Mouse (Mus musculus) megakaryocyte, adult 5-6 weeks (primary cell): Measurements from ENCODE around the gene Mlec. TPM values are rescaled to one million over a fixed set of nuclear protein-coding genes. Genes with fewer than 3 reads are reported as not detected.
"Not testable (repeated sequence)": the region's sequence is repeated elsewhere in the genome, so short reads cannot be mapped to it uniquely, and the experiment has no call there.

Experiments
- ATAC-seq: 2 replicates; pipeline ENCODE4 v1.8.0; 2016; ENCODE audit warnings: mild to moderate bottlenecking, inconsistent platforms; ENCODE audit not compliant: poor library complexity, severe bottlenecking
- total RNA-seq, 2 experiments: library from RNA; stranded (forward) in 1 of 2; stranded (reverse) in 1 of 2; fragments of 153-499, 151-499 nt in 1 of 2; fragments of 221-1000, 200-1000 nt in 1 of 2; gene quantifications; 2 replicates each; pipeline versions ENCODE4 v1.2.3 to v1.2.4; 2015 to 2017

Gene Mlec
- total RNA-seq, 2 experiments from 2014 or later: 76.4 to 118 TPM

DNA sequence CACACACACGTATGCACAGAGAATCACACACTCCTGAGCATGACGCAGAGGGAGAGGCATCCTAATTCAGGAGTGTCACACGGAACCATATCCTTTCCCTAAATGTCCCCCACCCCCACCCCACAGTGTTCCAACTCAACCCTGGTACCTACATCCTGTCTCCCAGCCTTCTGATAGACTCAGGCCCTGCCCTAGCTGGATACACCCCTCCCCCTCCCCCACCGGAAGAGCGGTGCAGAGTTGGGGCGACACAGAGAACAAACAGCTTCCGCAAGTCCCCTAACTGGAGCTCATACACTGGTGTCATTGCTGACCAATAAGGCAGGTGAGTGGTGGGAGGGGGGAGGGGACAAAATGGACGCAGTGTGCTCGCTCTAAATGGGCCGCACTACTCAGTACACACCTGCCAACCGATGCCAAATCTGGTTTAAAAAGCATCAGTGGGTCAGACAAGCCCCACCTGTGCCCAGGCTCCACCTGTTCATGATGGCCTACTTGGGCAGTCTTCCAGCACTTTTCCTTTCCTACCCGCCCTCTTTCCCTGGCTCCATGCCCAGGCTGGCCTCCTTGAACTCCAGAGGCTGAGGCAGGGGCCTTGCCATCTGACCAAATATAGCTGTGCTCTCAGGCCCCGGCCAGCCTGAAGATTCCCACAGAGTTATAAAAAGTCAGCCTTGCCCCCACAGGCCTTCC lies 23.4 kb upstream of the Mlec start:
- no peak for ATAC-seq

GRCm38 (mm10) chr5:115179596-115179995 lies 21.6 kb upstream of the Mlec start:
- ATAC-seq: no peak

DNA sequence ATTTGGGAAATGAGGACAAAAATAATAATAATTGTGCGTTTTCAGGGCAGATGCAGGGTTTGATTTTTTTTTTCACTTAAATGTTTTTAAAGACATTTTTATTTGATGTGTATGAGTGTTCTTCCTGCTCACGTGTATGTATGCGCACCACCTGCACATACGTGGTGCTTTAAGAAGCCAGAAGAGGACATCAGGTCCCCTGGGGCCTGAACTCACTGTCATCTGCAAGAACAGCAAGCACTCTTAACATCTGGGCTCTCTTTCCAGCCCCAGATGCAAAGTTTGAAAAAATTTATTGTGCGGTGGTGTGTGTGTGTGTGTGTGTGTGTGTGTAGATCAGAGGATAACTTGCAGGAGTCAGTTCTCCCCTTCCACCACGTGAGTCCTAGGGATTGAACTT lies 19.9 kb upstream of the Mlec start:
- no peak for ATAC-seq

GRCm38 (mm10) chr5:115174554-115174953 lies 16.6 kb upstream of the Mlec start:
- ATAC-seq: no peak

DNA sequence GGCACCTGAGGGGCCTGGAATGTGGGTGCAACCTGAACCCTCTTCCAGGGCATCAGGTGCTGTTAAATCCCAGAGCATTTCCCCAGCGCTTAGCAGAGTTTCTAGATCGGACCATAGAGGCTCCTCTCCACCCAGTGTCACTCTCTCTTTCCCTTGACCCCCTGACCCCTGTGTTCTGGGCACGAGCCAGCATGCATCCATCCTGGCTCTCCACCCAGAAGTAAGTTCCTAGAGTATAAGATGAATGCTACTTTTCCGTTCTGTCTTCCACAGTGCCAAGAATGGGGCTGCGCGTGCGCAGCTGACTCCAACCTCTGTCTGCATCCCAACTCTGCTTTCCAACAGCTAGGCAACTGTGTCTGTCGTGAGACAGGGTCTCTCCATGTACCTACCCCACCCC lies 12.2 kb upstream of the Mlec start:
- ATAC-seq: no peak

- ATAC-seq: no peak
Measured at GRCm38 (mm10) chr5:115168641-115169415, 10.8 kb upstream of the Mlec start.

- ATAC-seq: peak; percentile 87
Measured at GRCm38 (mm10) chr5:115167396-115167795, 9.4 kb upstream of the Mlec start.

- ATAC-seq: no peak
Measured at GRCm38 (mm10) chr5:115166815-115167194, 8.8 kb upstream of the Mlec start.

DNA sequence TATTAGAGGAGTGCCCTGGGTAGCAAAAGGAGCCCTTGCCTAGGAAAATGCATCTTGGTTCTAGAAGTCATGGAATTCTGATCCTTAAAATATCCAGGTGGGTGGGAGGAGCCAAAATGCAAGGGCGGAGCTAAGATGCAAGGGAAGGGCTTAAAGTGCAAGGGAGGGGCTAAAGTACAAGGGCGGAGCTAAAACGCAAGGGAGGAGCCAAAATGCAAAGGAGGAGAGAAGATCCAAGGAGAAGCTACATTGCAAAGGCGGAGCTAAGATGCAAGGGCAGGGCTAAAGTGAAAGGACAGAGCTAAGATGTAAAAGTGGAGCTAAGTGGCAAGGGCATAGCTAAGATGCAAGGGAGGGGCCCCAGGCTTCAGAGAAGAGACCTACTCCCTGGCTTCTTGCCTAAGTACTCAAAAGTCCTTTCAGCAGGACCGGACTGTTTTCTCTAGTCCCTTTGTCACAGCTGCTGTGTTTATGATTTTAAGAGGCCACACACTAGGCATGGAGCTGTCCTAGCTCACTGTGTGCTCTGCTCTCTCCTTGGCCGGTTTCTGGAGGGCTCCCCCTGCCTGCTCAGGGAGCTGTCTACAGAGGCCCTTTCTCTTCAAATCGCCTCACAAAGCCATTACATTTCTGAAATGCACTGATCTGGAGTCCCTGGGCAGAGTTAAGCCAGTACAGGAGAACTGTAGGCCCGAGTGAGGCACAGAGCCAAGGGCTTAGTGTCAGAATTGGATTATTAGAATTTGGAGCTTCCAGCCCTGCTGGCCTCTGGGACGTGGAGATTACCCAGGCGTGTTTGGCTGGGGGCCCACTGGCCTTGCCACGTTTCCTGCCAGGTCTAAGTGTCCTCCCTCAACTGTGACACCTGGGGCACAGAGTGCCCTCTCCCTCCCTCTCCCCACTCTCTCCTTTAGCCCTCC lies 8.2 kb upstream of the Mlec start:
- ATAC-seq: no peak

GRCm38 (mm10) chr5:115165351-115165750 lies 7.4 kb upstream of the Mlec start:
- no peak for ATAC-seq

- ATAC-seq: not testable (repeated sequence)
Measured at GRCm38 (mm10) chr5:115164446-115164845, 6.5 kb upstream of the Mlec start.

- 0 out of 2 replicates have a peak, but pooled peaks have one; percentile 28 for ATAC-seq
Measured at GRCm38 (mm10) chr5:115163563-115163962, 5.6 kb upstream of the Mlec start.

GRCm38 (mm10) chr5:115161940-115162279 lies 3.9 kb upstream of the Mlec start:
- ATAC-seq: not testable (repeated sequence)

DNA sequence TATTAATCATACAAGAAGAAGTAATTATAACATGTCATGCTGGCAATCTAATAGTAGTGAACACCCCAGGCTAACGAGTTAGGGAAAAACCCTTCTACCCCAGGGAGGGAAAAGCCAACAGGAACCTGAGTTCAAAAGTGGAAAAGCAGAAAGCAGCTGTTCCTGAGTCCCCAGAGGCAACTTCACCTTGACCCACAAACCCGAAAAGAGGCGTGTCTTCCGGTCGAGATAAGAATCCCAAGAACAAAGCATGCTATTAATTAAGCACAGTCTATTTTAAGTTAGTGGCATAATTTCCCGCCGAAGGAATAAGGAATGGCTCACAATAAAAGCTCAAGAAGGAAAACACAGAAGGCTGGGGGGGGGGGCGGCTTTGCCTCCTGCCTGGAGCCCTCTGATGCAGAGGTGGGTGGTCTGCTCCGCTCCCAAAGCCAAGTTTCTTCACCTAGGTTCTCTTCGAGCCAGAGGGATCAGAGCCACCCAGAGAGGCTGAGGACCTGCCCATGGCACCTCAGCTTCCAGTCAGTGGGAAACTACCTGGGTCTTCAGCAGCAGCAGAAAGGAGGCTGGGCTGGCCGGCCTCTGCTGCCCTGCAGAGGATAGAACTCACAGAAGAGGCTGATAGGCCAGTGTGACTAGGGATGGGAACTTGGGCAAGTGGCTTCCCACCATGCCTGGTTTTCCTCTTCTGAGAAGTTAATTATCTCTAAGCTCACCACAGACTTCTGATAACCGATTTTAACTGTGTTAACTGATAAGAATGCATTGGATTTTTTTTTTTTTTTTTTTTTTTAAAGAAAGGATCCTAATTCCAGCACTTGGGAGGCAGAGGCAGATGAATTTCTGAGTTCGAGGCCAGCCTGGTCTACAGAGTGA lies 3.3 kb upstream of the Mlec start:
- no peak for ATAC-seq

DNA sequence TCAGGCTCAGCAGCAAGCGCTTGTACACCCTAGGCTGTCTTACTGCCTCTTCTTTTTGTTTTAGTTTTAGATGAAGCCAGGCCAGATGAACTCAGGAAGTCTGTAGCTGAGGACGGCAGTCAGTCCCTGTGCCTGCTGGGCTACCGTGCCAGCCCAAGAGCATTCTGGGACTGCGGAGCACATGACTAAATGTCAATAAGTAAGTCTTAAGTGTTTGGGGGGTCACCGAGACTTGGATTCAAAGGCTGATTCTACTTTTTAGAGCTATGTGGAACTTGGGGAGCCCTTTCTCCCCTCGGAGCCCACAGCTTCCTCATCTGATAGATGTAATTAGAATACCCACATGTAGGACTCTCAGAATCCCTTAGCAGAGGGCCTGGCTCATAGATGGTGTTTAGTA lies 2.7 kb upstream of the Mlec start:
- ATAC-seq: no peak

- no peak for ATAC-seq
Measured at GRCm38 (mm10) chr5:115159165-115159564, 1.2 kb upstream of the Mlec start.

DNA sequence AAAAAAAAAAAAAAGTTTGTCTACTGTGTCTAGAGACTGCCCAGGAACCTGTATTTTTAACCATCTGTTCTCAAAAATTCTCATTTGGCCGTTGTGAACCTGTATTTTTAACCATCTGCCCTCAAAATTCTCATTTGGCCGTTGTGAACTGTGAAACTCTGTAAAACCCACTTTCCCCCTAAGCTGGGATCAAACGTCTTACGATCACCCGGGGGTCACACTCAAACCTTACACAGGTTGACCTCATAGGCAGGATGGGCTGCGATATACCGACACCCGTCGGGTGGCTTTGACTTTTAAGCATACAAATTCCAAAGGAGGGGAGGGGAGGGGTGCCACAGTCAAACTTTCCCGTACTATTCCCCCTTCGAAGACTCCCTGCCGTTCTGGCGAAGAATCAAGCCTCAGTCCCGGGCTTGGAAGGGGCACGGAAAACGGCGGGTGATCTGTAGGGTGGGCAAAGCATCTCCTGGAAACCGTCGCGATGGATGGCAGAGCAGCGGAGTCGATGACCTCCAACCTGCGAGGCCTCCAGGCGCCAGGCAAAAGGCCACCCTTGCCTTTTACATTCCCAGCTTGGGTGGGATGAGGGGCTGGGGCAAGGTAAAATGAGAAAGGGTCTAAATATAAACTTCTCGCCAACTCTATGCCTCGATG lies 918 bp downstream of the Mlec start:
- ATAC-seq: no peak

DNA sequence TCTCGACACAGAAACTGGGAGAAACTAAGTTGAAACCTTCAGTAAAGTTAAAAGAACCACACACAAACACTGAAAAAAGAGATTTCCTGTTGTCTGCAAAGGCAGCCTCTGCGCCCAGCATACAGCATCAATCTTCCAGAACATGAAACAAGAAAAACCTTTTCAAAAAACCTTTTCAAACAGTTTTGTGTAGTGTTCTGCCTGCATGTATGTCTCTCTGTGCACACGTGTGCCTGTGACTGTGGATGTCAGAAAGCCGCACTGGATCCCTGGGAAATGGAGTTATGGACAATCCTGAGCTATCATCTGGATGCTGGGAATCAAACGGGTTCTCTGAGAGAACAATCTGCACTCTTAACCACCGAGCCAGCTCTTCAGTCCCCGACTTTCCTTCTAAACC lies 1.6 kb downstream of the Mlec start:
- ATAC-seq: no peak

DNA sequence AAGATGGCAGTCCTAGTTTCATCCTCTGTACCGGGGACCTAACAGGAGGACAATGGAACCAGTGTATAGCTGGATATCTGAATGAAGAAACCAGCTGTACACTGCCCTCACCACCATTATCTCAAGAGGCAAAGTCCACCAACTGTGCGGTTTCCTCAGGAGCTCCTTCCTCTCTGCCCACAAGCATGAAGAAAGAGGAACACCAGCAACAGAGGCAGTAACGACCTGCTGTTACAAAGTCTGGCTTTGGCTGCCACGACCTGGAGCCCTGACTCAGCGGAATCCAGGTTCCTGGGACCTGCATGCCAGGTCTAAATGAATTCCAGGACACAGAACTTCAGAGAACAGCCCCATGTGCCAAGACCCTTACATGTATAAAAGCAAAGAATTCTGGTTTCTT lies 2.1 kb downstream of the Mlec start:
- ATAC-seq: peak; percentile 54

- ATAC-seq: no peak
Measured at GRCm38 (mm10) chr5:115155156-115155631, 2.8 kb downstream of the Mlec start.
